Mouse (Mus musculus) MEL (cell line): ENCODE results near the gene Fer.

ENCODE experiments used
- CHD1 ChIP-seq: IDR thresholded peaks from 2 replicates; pipeline ENCODE4 v1.6.1; 2012; ENCODE audit warnings: low read depth, mild to moderate bottlenecking, inconsistent platforms, low read length, improper control_type of control experiment
- CHD2 ChIP-seq: IDR thresholded peaks from 2 replicates; pipeline ENCODE4 v1.6.1; 2011; ENCODE audit warnings: low read length, improper control_type of control experiment
- CTCF ChIP-seq, 3 experiments: IDR thresholded peaks in 2 of 3; conservative IDR thresholded peaks in 1 of 3; 2 replicates each; pipeline ENCODE4 v1.5.1; 2011 to 2012; ENCODE audit warnings: low read length in 3 of 3, low read depth in 2 of 3, mild to moderate bottlenecking in 2 of 3, improper control_type of control experiment in 1 of 3, inconsistent platforms in 1 of 3, mixed read lengths in 1 of 3, moderate library complexity in 1 of 3; ENCODE audit not compliant: control insufficient read depth in 1 of 3, insufficient read depth in 1 of 3, poor library complexity in 1 of 3, severe bottlenecking in 1 of 3
- KAT2A ChIP-seq: conservative IDR thresholded peaks from 2 replicates; pipeline ENCODE4 v1.6.1; 2012; ENCODE audit warnings: low read depth, low read length, improper control_type of control experiment, inconsistent platforms
- MAFK ChIP-seq: IDR thresholded peaks from 2 replicates; pipeline ENCODE4 v1.6.1; 2011; ENCODE audit warnings: low read depth, mild to moderate bottlenecking, low read length, improper control_type of control experiment, borderline replicate concordance
- MAX ChIP-seq: IDR thresholded peaks from 2 replicates; pipeline ENCODE4 v1.6.1; 2011; ENCODE audit warnings: low read length, improper control_type of control experiment
- MAZ ChIP-seq: IDR thresholded peaks from 2 replicates; pipeline ENCODE4 v1.6.1; 2012; ENCODE audit warnings: low read depth, mild to moderate bottlenecking, inconsistent platforms, low read length, improper control_type of control experiment
- NELFE ChIP-seq: IDR thresholded peaks from 2 replicates; pipeline ENCODE4 v1.6.1; 2011; ENCODE audit warnings: low read depth, low read length, improper control_type of control experiment
- NRF1 ChIP-seq: IDR thresholded peaks from 2 replicates; pipeline ENCODE4 v1.6.1; 2014; ENCODE audit warnings: low read depth, mild to moderate bottlenecking, inconsistent platforms, low read length, improper control_type of control experiment, moderate library complexity; ENCODE audit not compliant: poor library complexity, insufficient read depth, severe bottlenecking
- POLR2A ChIP-seq, 2 experiments: IDR thresholded peaks; 2 replicates each; pipeline ENCODE4 v1.6.1; 2011 to 2012; ENCODE audit warnings: low read length in 2 of 2, mild to moderate bottlenecking in 2 of 2, control low read depth in 1 of 2, improper control_type of control experiment in 1 of 2, low read depth in 1 of 2, moderate library complexity in 1 of 2; ENCODE audit not compliant: control insufficient read depth in 1 of 2, insufficient read depth in 1 of 2, poor library complexity in 1 of 2
- POLR2AphosphoS5 ChIP-seq: IDR thresholded peaks from 2 replicates; pipeline ENCODE4 v1.6.1; 2012; ENCODE audit warnings: low read depth, borderline replicate concordance, mild to moderate bottlenecking, inconsistent platforms, low read length, moderate library complexity, mixed read lengths
- ZC3H11A ChIP-seq: IDR thresholded peaks from 2 replicates; pipeline ENCODE4 v1.6.1; 2012; ENCODE audit warnings: low read depth, mild to moderate bottlenecking, inconsistent platforms, low read length, improper control_type of control experiment

GRCm38 (mm10) chr17:63824141-63824540 is 38.7 kb upstream of the Fer start:
- TF ChIP-seq CHD2 (no peak), ZC3H11A (no peak), KAT2A (no peak), POLR2A (IDR thresholded peaks at IDR 0.05; ENCODE audit: control insufficient read depth in 1 of 2, insufficient read depth in 1 of 2, low read depth in 1 of 2, low read length in 2 of 2, poor library complexity in 1 of 2) (no peak), NELFE (no peak), MAFK (no peak), NRF1 (no peak), POLR2AphosphoS5 (no peak), MAZ (no peak), CTCF (IDR thresholded peaks at IDR 0.05 in 2 of 3, conservative IDR thresholded peaks at IDR 0.05 in 1 of 3; ENCODE audit: control insufficient read depth in 1 of 3, insufficient read depth in 1 of 3, low read depth in 2 of 3, low read length in 3 of 3, poor library complexity in 1 of 3, severe bottlenecking in 1 of 3) (no peak), MAX (no peak), CHD1 (no peak)
